Mouse (Mus musculus) small intestine, adult 2 months (tissue): ENCODE data around the gene Usp21.

Source experiments
- CTCF ChIP-seq: fragments of 200-500 bp; IDR thresholded peaks from 2 replicates; pipeline ENCODE4 v1.5.1; 2012; ENCODE audit warnings: low read depth, mild to moderate bottlenecking, control low read depth, inconsistent platforms, low read length, moderate library complexity, mixed read lengths; ENCODE audit not compliant: insufficient replicate concordance, insufficient read length; ENCODE audit errors: extremely low read depth
- POLR2A ChIP-seq: fragments of 200-500 bp; IDR thresholded peaks from 2 replicates; pipeline ENCODE4 v1.6.1; 2012; ENCODE audit warnings: low read depth, mild to moderate bottlenecking, control low read depth, inconsistent platforms, low read length, moderate library complexity

DNA sequence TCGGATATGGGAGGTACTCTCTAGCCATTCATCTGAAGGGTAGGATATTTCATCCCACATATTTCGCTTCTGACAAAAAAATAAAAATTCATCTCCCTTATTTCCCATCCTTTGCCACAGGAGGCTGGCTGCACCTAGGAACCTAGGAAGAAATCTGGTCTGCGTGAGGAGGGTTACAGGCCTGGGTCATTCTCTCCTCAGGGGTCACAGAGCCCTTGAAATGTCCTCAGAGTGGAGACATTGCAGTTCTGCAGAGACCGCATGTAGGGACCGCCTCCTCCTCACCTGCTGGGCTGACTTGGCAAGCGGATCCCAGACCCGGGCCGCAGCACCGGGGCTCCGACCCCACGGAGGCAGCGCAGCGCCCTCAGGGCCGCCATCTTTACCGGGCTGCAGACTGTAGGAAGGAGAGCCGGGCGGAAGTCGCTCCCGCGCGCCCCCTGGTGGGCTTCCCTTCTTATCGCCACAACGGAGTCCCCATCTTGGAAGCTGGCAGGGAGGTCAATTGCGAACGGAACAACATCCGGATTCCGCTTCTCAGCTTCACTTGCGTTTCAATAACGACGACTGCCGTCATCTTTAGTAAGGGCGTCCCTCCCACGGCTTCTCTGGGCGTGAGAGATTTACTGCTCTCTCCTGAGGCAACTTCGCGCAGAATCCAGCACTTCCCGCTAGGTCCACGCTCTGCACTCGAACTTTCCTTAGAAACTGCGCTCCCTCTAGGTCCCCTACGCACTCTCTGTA lies 40.9 kb downstream of the Usp21 start:
- peak; percentile 92 for TF ChIP-seq CTCF
- TF ChIP-seq POLR2A = peak; percentile 65
